Mouse (Mus musculus): ENCODE measurements around the gene Nox1.

- TF ChIP-seq POLR2A (IDR thresholded peaks at IDR 0.05; ENCODE audit: control insufficient read depth in 1 of 2, insufficient read depth in 1 of 2, low read depth in 1 of 2, low read length in 2 of 2, poor library complexity in 1 of 2) = no peak
- no peak for TF ChIP-seq CTCF (IDR thresholded peaks at IDR 0.05 in 2 of 3, conservative IDR thresholded peaks at IDR 0.05 in 1 of 3; ENCODE audit: control insufficient read depth in 1 of 3, insufficient read depth in 1 of 3, low read depth in 2 of 3, low read length in 3 of 3, poor library complexity in 1 of 3, severe bottlenecking in 1 of 3)
- TF ChIP-seq UBTF (IDR thresholded peaks at IDR 0.05; ENCODE audit: borderline replicate concordance, insufficient read depth, low read depth, low read length) = no peak
- peak; percentile 11 to 49; a peak in 1 of 4 replicates for TF ChIP-seq EP300 (IDR thresholded peaks at IDR 0.05; ENCODE audit: low read depth in 1 of 2, low read length in 2 of 2)
- TF ChIP-seq E2F4 (IDR thresholded peaks at IDR 0.05; ENCODE audit: borderline replicate concordance, low read depth, low read length) = no peak
- TF ChIP-seq MEF2A (IDR thresholded peaks at IDR 0.05; ENCODE audit: extremely low read depth, insufficient replicate concordance, low read depth, low read length, poor library complexity, severe bottlenecking) = no peak
- TF ChIP-seq MAFK (IDR thresholded peaks at IDR 0.05; ENCODE audit: borderline replicate concordance, low read depth, low read length) = no peak
- TF ChIP-seq CHD2 (IDR thresholded peaks at IDR 0.05; ENCODE audit: low read length) = no peak
- TF ChIP-seq ELF1 (IDR thresholded peaks at IDR 0.05; ENCODE audit: low read depth, low read length) = no peak
- no peak for TF ChIP-seq USF1 (IDR thresholded peaks at IDR 0.05; ENCODE audit: low read depth, low read length)
These were observed 1.1 kb downstream of the Nox1 start for GRCm38 (mm10) chrX:134220618-134221017.
